Mouse (Mus musculus) heart, postnatal 10 days (tissue): ENCODE measurements at regions not wholly inside any gene's neighbourhood (a gene's known extent, or its start where the extent isn't known, plus 50 kb on each side); places are given as distances from the start of the nearest gene placed in this dataset.

Experiments
- DNase-seq, 2 experiments: peaks; one replicate each; pipeline ENCODE4 v3.0.0; 2021
- intact Hi-C: fragments of 180-260 bp; cut with DNase I; formaldehyde crosslinking; loops from one replicate; pipeline ENCODE4 v1.15.1; 2025

DNA sequence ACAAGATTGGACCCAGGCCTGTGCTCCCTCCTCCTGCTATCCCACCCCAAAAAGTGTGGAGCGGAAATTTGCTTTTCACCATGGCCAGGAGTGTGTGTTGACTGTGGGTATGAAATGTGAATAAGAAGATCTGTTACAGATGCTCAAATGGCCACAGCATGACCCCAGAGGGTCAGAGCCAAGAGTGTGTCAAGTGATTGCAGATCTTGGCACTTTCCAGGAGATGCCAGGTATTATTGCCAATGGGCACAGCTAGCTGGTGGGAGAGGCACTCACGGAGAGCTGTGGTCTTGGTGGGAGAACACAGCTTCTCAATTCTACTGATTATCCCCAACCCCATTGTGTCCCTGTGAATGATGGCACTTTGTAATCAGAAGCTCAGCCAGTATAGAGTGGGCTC lies 62.7 kb downstream of the Smim20 start:
- intact Hi-C loops = no loop called here
- DNase-seq = no peak

DNA sequence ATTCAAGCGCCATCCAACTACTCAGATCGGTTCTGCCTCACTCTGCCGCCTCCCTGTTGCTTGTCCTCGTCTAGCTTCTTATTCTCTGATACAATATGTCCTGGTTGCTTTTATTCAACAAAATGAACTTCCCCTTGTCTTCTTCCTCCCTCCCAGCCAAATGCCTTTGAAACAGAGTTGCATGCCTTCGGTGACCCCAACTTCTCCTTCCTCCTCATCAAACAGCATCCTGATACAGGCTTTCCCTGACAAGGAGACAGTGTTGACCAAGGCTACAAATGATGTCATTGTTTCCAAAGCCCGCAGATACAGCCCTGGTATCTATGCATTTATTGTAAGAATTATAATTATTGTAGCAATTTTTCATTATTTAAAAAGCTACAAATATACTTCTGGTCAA lies 69.8 kb downstream of the Smim20 start:
- intact Hi-C loops = no loop called here
- no peak for DNase-seq

DNA sequence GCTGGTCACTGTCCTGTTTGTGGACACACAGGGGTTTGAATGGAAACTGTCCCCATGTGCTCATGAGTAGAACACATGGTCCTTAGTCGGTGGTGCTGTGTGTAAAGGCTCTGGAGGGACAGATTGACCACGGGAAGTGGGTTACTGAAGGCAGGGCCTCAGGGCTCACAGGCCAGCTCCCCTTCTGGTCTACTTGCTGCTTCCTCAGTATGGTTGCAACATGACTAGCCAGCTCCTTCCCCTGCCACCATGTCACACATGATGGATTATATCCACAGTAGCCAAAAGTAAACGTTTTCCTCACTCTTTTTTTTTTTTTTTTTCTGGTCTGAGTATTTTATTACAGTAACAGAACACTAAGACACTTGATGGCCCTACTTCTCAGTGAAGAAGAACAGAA lies 70.9 kb downstream of the Smim20 start:
- intact Hi-C loops = no loop called here
- no peak for DNase-seq

DNA sequence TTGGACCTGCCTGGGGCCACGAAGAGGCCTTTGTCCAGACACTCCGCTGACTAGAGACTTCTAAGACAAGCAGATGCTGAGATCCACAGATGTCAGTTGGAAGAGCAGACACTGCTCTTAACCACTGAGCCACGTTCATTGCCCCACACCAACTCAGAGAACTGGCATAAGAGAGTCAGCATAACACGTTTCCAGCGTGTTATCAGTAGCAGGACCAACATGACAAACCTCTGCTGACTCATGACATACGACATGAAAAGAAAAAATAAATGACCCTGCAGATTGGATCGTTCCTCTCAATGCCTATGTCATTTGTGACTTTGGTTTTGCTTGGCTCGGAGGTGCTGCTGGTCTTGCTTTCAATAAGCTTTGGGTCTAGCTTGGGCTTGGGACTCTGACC lies 78.3 kb downstream of the Smim20 start:
- intact Hi-C loops = no loop called here
- no peak for DNase-seq

DNA sequence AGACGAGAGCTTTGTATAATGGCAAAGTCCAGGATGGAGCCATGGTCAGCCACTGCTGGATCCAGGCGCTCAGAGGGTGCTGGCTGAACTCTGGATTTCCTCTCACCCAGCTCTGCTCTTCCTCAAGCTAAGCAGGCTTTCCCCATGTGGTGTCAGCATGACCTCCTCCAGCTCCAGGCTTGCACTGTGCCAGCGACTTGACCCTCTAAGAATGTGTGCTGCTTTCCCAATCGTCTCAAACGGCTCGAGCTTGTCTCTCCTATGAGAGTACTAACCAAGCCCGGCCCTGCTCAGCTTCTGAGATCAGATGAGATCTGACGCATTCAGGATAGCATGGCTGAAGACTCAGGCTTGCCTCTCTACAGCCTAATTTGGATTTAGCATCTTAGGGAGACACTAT lies 79.1 kb downstream of the Smim20 start:
- intact Hi-C loops = no loop called here
- DNase-seq = peak in 1 of 2 experiments; percentile 34

DNA sequence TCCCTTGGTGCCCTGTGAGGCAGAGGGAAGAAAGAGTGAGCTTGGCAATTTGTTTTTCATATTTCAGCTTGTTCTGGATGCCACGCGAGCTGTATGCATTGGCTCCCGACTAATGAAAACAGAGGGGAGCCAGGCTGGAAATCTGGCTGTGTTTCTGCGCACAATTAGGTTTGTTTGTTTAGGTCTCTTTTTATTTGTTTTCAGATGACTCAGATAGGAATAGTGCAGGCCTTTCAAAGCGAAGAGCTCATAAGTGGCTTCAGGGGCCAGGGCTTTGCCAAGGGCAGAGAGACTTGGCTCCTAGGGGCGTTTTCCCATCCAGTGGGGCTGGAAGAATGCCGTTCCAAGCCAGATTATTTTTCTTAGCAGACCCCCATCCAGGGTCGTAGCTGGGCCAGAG lies 79.9 kb downstream of the Smim20 start:
- DNase-seq = no peak
- intact Hi-C loops = no loop called here

DNA sequence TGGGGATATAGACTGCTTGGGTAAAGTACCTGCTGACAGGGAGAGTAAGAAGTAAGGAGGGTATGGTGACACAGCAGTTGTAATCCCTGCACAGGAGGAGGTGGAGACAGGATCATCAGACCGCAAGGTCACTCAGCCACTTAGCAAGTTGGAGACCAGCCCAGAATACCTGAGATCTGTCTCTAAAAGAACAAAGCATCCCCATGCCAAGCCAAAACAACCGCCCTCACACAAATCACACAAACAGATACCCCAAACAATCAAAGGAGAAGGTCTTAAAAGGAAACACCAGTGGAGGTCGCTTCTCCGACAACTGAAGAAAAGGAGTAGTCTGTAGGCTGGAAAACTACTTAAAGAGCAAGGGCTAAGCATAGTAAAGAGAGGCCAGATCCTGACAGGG lies 86.0 kb downstream of the Smim20 start:
- no peak for DNase-seq
- intact Hi-C loops = loop anchor here (10.0 kb wide), 1 partner anchor 762 kb away; no protein-coding TSS in a partner anchor

DNA sequence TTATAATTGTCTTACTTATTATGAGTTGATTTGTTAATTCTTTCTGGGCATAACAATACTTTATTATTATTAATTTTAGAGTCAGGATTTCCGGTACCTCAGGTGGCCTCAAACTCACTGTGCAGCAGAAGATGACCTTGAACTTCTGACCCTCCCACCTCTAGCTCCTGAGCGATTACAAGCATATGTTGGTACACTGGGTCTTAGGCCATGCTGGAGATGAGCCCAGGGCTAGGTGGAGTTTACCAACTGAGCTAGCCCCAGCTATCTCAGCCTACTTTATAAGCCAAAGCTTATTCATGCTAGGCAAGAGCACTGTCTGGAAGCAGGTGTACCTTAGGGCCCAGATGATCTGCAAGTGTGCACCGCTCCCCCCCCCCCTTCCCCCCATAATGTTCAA lies 87.4 kb downstream of the Smim20 start:
- no peak for DNase-seq
- intact Hi-C loops = loop anchor here (2.0 to 10.0 kb wide), 3 partner anchors 49 to 761 kb away; no protein-coding TSS in a partner anchor

DNA sequence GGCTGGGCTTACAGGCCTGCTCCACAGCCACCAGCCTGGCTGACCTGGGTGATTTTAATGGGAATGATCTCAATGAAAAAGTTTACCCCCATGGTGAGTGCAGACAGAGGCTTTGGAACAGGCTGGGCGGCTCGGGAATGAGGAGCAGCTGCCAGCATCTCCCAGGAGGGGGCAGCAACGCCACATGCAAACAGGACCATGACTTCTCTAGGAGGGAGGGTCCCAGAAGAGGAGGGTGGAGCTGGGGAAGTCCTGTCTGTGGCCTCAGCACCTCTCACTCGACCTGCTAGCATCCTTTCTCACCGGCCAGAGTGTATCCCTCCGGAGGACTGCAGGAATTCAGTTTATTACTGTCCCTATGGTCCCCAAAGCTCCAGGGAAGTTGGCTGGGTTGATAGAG lies 88.2 kb downstream of the Smim20 start:
- DNase-seq = peak; percentile 87 to 91
- intact Hi-C loops = loop anchor here (1.0 to 10.0 kb wide), 5 partner anchors 48 to 760 kb away; no protein-coding TSS in a partner anchor

DNA sequence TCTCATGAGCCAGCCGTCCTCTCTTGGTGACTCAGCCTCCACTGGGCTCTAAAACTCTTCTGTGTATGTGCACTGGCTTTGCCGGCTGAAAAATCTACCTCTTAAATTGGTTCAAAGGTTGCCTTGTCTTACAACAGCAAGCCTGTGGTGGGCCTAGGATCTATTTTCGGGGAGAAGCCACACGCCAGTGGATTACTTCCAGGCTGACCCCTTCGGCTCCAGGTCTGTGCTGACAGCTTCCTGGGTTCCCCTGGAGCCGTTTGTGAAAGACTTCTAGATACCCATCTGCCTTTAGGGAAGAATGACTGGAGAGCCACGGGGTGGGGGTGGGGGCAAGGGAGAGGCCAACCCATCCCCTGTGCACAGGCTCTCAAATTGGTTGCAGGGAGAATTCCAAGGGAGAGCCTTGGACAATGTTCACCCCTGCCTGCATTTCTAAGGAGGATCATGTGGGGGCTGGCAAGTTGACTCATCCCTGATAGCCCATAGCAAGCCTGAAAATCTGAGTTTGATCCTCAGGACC lies 90.3 kb downstream of the Smim20 start:
- intact Hi-C loops = loop anchor here (10.0 kb wide), 1 partner anchor 758 kb away; no protein-coding TSS in a partner anchor
- no peak for DNase-seq

DNA sequence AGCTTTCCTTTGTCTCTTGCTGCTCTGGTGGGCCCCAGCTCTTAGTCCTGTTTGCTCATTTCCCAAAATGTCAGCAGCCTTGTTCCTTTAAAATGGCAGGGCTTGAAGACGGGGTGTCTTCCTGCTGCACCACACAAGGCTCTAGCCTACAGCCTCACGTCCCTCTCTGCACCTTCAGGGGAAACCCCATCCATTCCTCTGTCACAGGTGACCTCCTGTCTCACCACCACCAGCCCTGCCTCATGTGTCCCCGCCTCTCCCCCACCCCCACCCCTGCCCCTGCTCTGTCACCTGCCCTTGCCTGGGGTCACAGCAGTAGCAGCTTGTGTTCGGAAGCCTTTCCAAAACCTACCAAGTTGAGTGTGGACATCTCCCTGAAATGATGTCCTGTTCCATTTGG lies 91.3 kb downstream of the Smim20 start:
- intact Hi-C loops = loop anchor here (10.0 kb wide), 1 partner anchor 757 kb away; no protein-coding TSS in a partner anchor
- DNase-seq = no peak

DNA sequence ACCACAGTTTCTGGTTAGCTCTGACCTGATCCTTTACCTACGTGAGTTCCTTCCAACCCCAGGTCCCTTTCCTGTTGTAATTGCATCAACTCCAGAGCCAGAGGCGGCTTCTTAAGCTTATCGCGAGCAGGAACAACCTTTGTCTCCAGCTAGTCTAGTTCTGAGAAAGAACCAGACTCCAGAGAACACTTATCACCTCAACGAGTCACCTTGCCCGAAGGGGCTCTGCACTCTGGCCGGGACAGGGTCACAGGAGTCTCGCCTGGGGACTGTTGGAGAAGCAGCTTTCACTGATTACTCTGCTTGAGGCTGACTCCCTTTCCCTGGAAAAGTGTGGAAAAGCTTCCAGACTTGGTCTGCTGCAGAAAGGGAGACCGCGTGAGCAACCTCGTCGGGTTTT lies 93.0 kb downstream of the Smim20 start:
- DNase-seq = no peak
- intact Hi-C loops = loop anchor here (10.0 kb wide), 1 partner anchor 755 kb away; no protein-coding TSS in a partner anchor

DNA sequence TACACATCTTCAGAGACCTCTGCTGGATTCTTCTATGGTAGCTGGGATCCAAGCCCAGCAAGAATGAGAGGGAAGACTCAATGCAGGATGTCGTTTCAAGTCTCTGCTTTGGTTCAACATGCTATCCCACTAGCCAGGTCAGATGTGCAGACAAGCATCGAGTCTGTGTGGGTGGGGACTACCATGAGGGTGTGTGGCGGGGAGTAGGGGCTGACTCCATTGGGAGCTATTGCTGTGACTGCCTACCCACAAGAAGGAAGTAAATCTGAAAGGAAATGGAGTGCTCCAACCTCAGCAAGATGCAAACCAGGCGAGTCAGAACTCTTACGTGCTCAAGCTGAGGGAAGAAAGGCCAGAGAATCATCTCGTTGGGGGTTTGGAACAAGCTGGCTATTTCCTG lies 94.4 kb downstream of the Smim20 start:
- DNase-seq = no peak
- intact Hi-C loops = no loop called here

DNA sequence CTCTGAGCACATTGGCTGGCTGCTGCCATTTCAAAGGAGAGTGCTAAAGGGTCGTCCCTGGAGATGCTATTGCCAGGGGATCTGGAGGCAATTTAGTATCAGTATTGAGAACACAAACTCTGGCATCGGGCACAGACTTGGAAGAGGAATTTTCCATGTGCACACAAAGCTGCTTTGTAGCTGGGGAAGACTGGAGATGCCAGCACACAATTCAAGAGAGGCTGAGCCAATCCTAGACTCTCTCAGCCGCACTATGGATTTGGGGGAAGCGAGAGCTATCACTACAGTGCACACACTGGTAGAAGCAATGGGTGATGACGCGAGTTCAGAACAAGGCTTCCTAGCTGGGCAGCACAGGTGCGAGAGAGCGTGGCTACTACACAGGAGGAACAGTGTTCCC lies 97.0 kb downstream of the Smim20 start:
- DNase-seq = no peak
- intact Hi-C loops = no loop called here

DNA sequence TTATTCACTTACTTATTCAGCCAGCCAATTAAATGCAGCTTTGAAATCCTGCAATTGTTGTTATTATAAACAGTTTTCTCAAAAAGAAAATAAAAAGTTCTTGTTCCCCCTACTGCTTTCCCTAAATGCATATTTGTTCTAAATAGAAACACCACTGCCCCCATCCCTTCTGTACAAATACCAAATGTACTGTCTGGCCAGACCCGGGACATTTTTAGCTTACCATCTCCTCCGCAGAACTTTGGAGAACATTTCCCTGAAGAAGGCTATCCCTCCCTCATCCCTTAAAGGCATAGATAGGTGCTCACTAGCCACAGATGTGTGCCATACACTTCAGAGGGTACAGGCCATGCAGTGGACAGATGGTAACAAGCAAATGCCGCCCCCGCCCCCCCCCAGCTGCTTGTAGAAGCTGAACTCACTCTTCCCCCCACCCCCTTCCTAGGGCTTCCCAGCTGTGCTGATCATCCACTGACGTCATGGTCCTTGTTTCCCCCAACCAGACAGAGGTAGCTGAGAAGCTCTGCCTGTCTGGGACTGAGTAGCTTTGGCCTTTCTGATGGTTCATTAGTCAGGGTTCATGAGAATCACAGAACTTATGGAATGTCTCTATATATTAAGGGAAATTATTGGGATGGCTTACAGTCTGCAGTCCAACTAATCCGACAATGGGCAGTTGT lies 98.9 kb upstream of the Rbpj start:
- no peak for DNase-seq
- intact Hi-C loops = no loop called here

DNA sequence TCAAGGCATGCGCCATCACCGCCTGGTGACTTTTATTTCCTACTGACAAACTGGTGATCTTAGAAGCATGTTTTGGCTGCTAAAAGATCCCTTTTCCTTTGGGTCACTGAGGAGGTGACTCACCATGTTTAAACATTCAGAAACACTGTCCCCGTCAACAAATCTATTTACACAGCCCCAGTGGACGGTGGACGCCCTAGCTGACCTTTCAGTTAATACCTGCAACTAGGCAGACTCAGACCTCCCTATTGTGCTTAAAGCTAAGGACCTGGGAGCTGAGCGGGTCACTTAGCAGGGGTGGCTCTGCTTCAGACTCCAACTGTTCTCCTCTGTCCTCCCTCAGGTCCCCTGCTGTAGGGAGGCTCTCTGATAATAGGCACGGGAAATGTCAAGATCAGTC lies 95.7 kb upstream of the Rbpj start:
- DNase-seq = no peak
- intact Hi-C loops = no loop called here

DNA sequence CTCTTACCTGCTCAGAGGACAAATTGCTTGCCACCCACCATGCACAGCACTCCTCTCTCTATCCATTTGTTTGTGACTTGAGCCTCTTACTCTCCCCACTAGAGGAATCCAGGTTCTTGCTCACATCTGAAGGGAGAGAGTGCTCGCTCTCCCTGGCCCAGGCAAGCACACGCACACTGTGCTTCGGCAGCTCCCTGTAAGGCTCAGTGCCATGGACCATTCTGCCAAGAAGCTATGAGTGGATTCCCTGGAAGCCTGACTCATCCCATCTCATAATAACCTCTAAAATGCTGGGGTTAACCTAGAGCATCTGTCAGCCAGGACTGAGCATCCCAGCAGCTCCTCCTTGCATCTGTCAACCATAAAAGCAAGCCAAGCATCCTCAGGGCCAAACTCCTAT lies 94.3 kb upstream of the Rbpj start:
- DNase-seq = peak; percentile 62 to 65
- intact Hi-C loops = no loop called here

DNA sequence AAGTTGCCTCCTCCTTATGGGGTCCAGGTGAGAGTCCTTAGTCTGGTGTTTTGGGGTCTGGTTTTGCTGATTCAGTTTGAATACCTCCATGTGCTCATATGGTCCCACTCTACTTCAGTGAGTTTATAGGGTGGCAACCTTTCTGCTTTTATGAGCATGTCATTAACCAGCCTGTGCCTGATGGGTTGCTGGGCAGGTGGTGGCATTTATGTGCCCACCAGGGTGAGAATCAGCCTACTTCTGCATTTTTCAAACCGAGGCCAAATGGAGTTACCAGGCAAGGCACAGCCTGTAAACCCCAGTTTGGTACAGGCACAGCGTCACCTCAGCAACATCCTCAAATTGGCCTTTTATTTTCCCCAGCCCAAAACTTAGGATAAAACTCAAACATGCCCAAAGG lies 92.6 kb upstream of the Rbpj start:
- intact Hi-C loops = no loop called here
- no peak for DNase-seq

DNA sequence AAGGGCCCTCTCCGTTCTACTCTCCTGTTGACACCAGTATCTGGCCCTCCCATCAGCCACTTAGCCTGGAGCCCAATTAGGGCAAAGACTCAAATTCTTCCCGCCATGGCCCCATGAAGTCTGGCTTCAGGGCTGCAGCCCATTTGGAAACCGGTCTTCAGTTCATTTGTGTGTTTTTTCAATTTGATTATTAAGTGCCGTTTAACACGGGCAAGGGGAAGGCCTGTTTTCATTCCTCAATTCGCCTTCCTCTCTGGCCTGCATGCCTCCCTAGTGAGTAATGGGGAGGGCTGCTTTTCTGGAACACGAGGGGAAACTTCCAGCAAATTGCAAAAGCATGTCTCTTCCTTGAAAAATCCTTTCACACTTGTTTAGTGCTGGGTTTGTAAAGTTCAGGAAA lies 89.1 kb upstream of the Rbpj start:
- intact Hi-C loops = loop anchor here (5.0 kb wide), 1 partner anchor 50 kb away; no protein-coding TSS in a partner anchor
- peak in 1 of 2 experiments; percentile 41 for DNase-seq

DNA sequence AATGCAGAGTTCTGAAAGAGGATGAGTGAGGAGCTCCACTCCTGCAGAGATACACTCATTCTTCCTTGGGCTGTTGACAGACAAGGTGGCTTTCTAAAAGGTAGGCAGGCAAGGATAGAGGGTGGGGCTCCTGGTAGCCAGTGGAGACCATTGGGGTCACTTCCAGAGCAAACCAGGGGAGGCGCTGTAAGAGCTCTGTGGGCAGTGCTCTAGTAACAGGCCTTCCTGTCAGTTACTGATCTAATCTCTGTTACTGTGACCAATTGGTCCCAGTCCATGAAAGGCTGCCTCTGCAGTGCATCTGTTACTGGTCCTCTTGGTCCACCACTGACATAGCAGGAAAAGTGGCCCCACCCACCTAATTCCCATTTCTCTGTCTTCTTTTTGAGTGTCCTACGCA lies 88.3 kb upstream of the Rbpj start:
- DNase-seq = no peak
- intact Hi-C loops = loop anchor here (5.0 kb wide), 1 partner anchor 50 kb away; no protein-coding TSS in a partner anchor

DNA sequence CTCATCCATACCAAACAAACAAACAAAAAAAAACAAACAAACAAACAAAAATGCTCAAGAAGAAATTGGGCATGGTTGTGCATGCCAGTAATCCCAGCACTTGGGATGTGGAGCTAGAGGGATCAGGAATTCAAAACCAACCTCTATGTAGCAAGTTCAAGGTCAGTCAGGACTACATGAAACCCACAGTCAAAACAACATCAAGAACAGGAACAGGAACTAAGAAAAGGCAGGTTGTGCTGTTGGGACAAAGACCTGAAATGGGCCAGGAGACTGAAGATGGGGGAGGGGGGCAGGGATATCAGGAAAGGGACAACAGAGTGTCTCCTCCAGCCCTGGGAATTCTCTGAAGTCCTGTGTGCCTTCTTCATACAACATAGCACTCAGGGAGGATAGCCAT lies 87.8 kb upstream of the Rbpj start:
- intact Hi-C loops = loop anchor here (5.0 kb wide), 1 partner anchor 49 kb away; no protein-coding TSS in a partner anchor

DNA sequence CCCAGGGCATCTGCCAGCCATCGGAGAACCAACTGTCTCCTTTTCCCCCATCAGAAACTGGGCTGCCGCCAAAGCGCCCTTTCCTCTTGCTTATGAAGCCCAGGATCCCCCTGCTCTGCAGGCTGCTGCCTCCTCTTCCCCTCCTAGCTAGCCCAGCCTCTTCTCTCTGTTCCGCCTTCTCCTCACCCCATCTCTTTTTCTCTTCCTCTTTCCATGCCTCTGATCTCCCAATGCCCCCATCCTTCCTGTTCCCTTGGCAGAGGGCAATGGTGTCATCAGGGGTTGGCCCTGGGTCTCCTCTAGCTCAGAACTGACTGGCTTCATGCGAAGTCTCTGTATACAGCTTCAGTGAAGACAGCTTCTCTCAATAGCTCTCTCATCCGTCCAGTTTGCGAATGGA lies 87.4 kb upstream of the Rbpj start:
- intact Hi-C loops = loop anchor here (5.0 kb wide), 1 partner anchor 49 kb away; no protein-coding TSS in a partner anchor
- DNase-seq = no peak

More for the DNA sequence above, 87.8 kb upstream of the Rbpj start:
- DNase-seq = no peak
